Mouse (Mus musculus): Measurements from ENCODE around the gene Slc45a3. TPM values are rescaled to one million over a fixed set of nuclear protein-coding genes. Genes with fewer than 3 reads are reported as not detected.

Gene Slc45a3
- polyA plus RNA-seq, 1 experiment from 2014 or later = 1.9 TPM

GRCm38 (mm10) chr1:131983806-131984205 is 21.0 kb downstream of the Slc45a3 start:
- Histone ChIP-seq H3K4me3 (no peak overlapping the region), H3K4me1 (0 out of 2 replicates have a peak, but pooled peaks cover 5% of the 10 kb centered on the region), H3K4me2 (no peak overlapping the region), H3K9me3 (no peaks in the 10 kb centered on the region), H3K27ac (no peak overlapping the region), H3K27me3 (replicated peaks) (no peaks in the 10 kb centered on the region), H3K9ac (no peak overlapping the region), H3K36me3 (replicated peaks) (no peaks in the 10 kb centered on the region)
- no peak for ATAC-seq (replicated peaks)
- 79% methylated on average over 2 of the region's 2 CpGs for WGBS

DNA sequence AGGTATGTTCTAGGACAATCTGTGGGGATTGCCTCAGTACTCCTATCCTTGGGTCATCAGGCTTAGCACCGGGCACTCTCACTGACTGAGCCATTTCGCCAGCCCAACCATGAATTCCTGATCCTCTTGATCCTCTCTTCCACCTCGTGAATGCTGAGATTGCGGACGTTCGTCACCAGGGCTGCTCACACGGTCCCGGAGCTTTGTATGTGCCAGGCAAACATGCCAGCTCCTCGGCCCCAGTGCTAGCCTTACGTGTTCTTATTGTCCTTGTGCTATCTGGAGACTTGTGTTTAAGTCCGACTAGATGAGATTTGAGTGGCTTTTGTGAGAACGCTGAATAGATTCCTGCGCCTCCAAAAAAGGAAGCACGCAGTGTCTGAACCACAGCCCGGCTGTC is 24.7 kb downstream of the Slc45a3 start:
- H3K4me3 ChIP-seq = no peak overlapping the region
- 62% methylated on average over 15 of the region's 15 CpGs for WGBS
- H3K27ac ChIP-seq = 0 out of 2 replicates have a peak overlapping the region, but pooled peaks have one; percentile 26
- no peak overlapping the region for H3K4me2 ChIP-seq
- no peak for ATAC-seq (replicated peaks)
- H3K9me3 ChIP-seq = no peaks in the 10 kb centered on the region
- H3K27me3 ChIP-seq (replicated peaks) = no peaks in the 10 kb centered on the region
- H3K9ac ChIP-seq = no peak overlapping the region
- H3K4me1 ChIP-seq = 0 out of 2 replicates have a peak, but pooled peaks cover 5% of the 10 kb centered on the region
- H3K36me3 ChIP-seq (replicated peaks) = no peaks in the 10 kb centered on the region

DNA sequence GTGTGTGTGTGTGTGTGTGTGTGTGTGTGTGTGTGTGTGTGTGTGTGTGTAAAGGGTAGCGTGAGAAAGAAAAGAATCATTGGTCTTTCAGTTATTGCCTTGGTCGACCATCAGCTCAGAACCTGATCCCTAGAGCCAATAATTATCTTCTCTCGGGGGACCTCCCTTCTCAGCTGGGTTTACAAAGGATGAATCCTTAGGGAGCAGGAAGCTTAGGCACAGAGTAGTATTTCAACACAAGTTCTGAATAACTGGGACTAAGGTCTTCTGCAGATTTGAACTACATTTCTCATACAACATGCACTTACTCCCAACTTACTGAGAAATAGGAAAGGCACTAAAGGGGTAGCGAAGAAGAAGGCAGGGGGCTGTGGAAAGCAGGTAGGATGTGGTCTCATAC is 26.7 kb downstream of the Slc45a3 start:
- no peaks in the 10 kb centered on the region for H3K4me1 ChIP-seq
- no peak overlapping the region for H3K4me2 ChIP-seq
- no peak overlapping the region for H3K9ac ChIP-seq
- no peak overlapping the region for H3K4me3 ChIP-seq
- H3K27me3 ChIP-seq (replicated peaks) = no peaks in the 10 kb centered on the region
- ATAC-seq (replicated peaks) = no peak
- WGBS = 86% methylated on average over 4 of the region's 4 CpGs
- no peaks in the 10 kb centered on the region for H3K36me3 ChIP-seq (replicated peaks)
- H3K9me3 ChIP-seq = no peaks in the 10 kb centered on the region
- no peak overlapping the region for H3K27ac ChIP-seq

DNA sequence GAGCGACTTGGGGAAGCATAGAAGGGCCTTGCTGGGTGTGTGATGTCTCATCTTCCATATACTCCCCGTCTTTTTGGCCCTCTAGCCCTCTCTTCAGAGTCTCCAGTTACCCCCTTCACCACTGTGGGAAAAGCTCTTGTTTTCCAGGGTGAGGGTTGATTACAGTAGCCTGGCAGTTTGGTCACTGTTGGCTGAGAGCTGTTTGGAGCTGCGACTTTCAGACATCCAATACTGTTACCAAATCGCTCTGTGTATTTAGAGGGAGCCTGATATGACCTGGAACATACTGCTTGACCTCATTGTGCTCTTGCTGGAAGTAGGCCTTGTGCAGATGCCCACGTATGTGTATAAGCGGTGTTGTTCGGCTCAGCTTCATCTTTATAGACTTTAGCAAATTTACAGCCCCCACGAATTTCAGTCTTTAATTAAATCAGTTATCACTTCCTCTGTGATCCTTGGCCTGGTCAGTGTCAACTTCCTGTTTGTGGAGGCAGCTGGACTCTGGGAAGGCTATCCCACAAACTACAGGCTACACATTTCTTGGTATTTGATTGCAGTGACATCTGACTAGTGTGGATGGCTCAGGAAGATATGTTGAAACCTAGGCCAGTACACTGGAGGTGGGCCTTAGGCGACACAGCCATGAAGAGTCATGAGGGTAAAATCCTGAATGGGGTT is 27.5 kb downstream of the Slc45a3 start:
- no peaks in the 10 kb centered on the region for H3K36me3 ChIP-seq (replicated peaks)
- H3K4me3 ChIP-seq = no peak overlapping the region
- H3K27me3 ChIP-seq (replicated peaks) = no peaks in the 10 kb centered on the region
- no peak overlapping the region for H3K27ac ChIP-seq
- no peaks in the 10 kb centered on the region for H3K9me3 ChIP-seq
- no peaks in the 10 kb centered on the region for H3K4me1 ChIP-seq
- no peak overlapping the region for H3K9ac ChIP-seq
- H3K4me2 ChIP-seq = no peak overlapping the region
- no peak for ATAC-seq (replicated peaks)
- 94% methylated on average over 9 of the region's 9 CpGs for WGBS

DNA sequence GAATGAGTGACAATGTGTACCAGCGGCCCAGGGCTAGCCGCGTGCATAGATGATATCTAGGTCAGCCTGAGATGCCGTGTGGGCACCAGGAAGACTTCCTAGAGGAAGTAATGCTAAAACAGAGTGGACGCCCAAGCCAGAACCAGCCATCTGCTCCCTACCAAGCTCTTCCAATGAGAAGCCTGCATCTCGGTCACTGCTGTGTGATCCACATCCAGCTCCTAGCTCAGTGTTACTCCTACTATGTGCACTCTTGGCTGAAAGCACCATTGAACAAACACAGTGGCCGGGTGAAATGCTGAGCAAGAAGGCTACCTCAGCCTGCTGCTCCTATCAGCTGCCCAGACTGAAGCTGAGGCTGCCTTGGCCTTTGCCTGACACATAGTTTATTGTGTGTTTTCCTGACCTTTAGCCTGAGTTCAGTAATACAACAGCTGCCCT is 29.8 kb downstream of the Slc45a3 start:
- 89% methylated on average over 7 of the region's 7 CpGs for WGBS

DNA sequence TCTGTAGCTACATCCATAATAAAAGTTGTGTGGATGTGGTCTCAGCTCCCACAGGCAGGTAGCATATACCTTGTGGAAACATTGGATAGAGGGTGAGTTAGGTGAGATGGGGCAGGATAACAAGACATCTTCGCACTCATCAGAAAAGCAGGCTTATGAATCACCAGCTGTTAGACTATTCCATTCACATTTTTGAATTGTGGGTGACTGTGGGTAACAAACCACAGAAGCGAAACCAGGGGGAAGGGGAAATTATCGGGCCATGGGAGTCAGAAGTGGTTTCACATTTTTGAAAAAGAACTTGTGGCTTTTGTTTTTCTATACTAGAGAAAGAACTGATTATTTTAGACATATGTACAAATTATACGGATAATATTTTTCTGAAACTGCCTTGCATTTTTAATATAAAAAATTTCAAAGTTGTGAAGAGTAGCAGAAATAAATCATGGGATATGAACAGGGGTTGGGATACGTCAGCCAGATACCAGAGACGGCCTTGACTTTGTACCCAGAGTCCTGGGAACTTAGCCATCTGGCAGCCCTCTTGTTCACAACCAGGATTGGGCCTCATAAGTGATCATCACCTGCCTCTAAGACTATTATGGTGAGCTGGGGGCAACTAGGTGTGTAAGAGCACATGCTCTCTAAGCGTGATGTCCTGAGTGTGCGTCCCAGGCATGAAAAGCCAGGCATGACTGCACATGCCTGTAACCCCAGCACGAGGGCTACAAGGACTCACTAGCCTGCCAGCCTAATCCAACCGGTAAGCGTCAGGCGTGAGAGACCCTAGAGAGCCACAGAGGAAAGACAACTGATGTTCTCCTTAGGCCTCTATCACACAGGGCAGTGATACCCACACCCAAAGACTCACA is 30.6 kb downstream of the Slc45a3 start:
- WGBS = 87% methylated on average over 12 of the region's 12 CpGs
- H3K27ac ChIP-seq = no peak overlapping the region
- no peaks in the 10 kb centered on the region for H3K4me1 ChIP-seq
- no peaks in the 10 kb centered on the region for H3K27me3 ChIP-seq (replicated peaks)
- no peaks in the 10 kb centered on the region for H3K9me3 ChIP-seq
- ATAC-seq (replicated peaks) = no peak
- no peak overlapping the region for H3K4me2 ChIP-seq
- H3K36me3 ChIP-seq (replicated peaks) = no peaks in the 10 kb centered on the region
- no peak overlapping the region for H3K4me3 ChIP-seq
- H3K9ac ChIP-seq = no peak overlapping the region

More for the DNA sequence above, 29.8 kb downstream of the Slc45a3 start:
- Histone ChIP-seq H3K9ac (no peak overlapping the region), H3K27me3 (replicated peaks) (no peaks in the 10 kb centered on the region), H3K4me1 (no peaks in the 10 kb centered on the region), H3K4me2 (no peak overlapping the region), H3K9me3 (no peaks in the 10 kb centered on the region), H3K27ac (no peak overlapping the region), H3K36me3 (replicated peaks) (no peaks in the 10 kb centered on the region), H3K4me3 (no peak overlapping the region)
- no peak for ATAC-seq (replicated peaks)

GRCm38 (mm10) chr1:131995062-131995461 is 32.3 kb downstream of the Slc45a3 start:
- Histone ChIP-seq H3K4me3 (no peak overlapping the region), H3K9me3 (no peaks in the 10 kb centered on the region), H3K27ac (no peak overlapping the region), H3K4me1 (no peaks in the 10 kb centered on the region), H3K36me3 (replicated peaks) (no peaks in the 10 kb centered on the region), H3K4me2 (no peak overlapping the region), H3K27me3 (replicated peaks) (no peaks in the 10 kb centered on the region), H3K9ac (no peak overlapping the region)
- WGBS = 41% methylated on average over 4 of the region's 4 CpGs
- ATAC-seq (replicated peaks) = no peak

GRCm38 (mm10) chr1:132000506-132000905 is 37.7 kb downstream of the Slc45a3 start:
- no peak overlapping the region for H3K9ac ChIP-seq
- H3K36me3 ChIP-seq (replicated peaks) = no peaks in the 10 kb centered on the region
- no peaks in the 10 kb centered on the region for H3K4me1 ChIP-seq
- H3K4me2 ChIP-seq = no peak overlapping the region
- no peak overlapping the region for H3K4me3 ChIP-seq
- no peak overlapping the region for H3K27ac ChIP-seq
- no peak for ATAC-seq (replicated peaks)
- H3K9me3 ChIP-seq = no peaks in the 10 kb centered on the region
- no peaks in the 10 kb centered on the region for H3K27me3 ChIP-seq (replicated peaks)

DNA sequence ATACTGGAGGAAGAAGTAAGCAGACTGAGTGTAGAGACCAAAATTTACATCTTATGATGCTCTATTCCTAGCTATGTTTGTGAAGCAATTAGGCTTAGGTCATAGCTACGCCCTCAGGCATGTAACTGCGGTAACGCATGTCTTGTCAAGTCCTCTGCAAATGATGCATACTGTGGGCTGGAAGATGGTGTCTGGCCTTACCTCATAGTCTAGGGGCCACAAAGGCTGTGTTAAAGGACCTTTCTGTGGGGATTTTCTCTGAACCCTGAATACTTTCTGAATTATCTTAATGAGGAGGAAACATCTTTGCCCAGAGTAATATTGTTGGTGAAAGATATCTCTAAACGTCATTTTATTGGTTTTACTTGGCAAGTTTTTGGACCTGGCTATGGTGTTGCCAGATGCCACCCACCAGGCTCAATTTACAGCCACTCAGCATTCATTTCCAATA is 39.1 kb downstream of the Slc45a3 start:
- Histone ChIP-seq H3K9ac (no peak overlapping the region), H3K27ac (no peak overlapping the region), H3K4me3 (no peak overlapping the region), H3K4me2 (no peak overlapping the region), H3K4me1 (peaks cover 5% of the 10 kb centered on the region), H3K36me3 (replicated peaks) (no peaks in the 10 kb centered on the region), H3K9me3 (no peaks in the 10 kb centered on the region), H3K27me3 (replicated peaks) (no peaks in the 10 kb centered on the region)
- WGBS = 80% methylated on average over 4 of the region's 4 CpGs
- ATAC-seq (replicated peaks) = no peak

GRCm38 (mm10) chr1:132003111-132003510 is 40.3 kb downstream of the Slc45a3 start:
- WGBS = 61% methylated on average over 2 of the region's 2 CpGs
- no peak overlapping the region for H3K4me3 ChIP-seq
- peaks cover 5% of the 10 kb centered on the region for H3K4me1 ChIP-seq
- H3K36me3 ChIP-seq (replicated peaks) = no peaks in the 10 kb centered on the region
- H3K4me2 ChIP-seq = no peak overlapping the region
- ATAC-seq (replicated peaks) = no peak
- no peaks in the 10 kb centered on the region for H3K27me3 ChIP-seq (replicated peaks)
- H3K9ac ChIP-seq = no peak overlapping the region
- H3K9me3 ChIP-seq = no peaks in the 10 kb centered on the region
- no peak overlapping the region for H3K27ac ChIP-seq

GRCm38 (mm10) chr1:132003817-132004216 is 41.0 kb downstream of the Slc45a3 start:
- Histone ChIP-seq H3K4me3 (no peak overlapping the region), H3K27me3 (replicated peaks) (no peaks in the 10 kb centered on the region), H3K36me3 (replicated peaks) (no peaks in the 10 kb centered on the region), H3K9me3 (no peaks in the 10 kb centered on the region), H3K9ac (no peak overlapping the region), H3K4me1 (peaks cover 10% of the 10 kb centered on the region), H3K4me2 (no peak overlapping the region), H3K27ac (no peak overlapping the region)
- no peak for ATAC-seq (replicated peaks)
- 62% methylated on average over 1 of the region's 1 CpGs for WGBS

- no peak for ATAC-seq (replicated peaks)
- Histone ChIP-seq H3K4me1 (peaks cover 18% of the 10 kb centered on the region), H3K4me2 (no peak overlapping the region), H3K27me3 (replicated peaks) (no peaks in the 10 kb centered on the region), H3K36me3 (replicated peaks) (no peaks in the 10 kb centered on the region), H3K27ac (no peak overlapping the region), H3K4me3 (no peak overlapping the region), H3K9me3 (no peaks in the 10 kb centered on the region), H3K9ac (no peak overlapping the region)
- WGBS = 90% methylated on average over 6 of the region's 6 CpGs
These were observed 41.9 kb downstream of the Slc45a3 start for GRCm38 (mm10) chr1:132004574-132005180.

All from midbrain, embryonic 15.5 days (tissue).